Mouse (Mus musculus) lung, adult 18-20 months (tissue): Measurements from ENCODE around the gene Oard1.
A peak's percentile ranks its signal among the peaks of the same experiment; 100 is the strongest.

ENCODE experiments used
- DNase-seq, 2 experiments: peaks; one replicate each; pipeline ENCODE4 v3.0.0; 2022; ENCODE audit warnings: mixed read lengths in 2 of 2

The Oard1 gene

GRCm38 (mm10) chr17:48408526-48409291 is 1.1 kb upstream of the Oard1 start:
- peak; percentile 82 to 84 for DNase-seq

- no peak for DNase-seq
These were observed 528 bp downstream of the Oard1 start for GRCm38 (mm10) chr17:48410299-48410785.

- DNase-seq, result no peak
These were observed 1.4 kb downstream of the Oard1 start for GRCm38 (mm10) chr17:48411241-48411640.

GRCm38 (mm10) chr17:48416011-48416410 is 6.2 kb downstream of the Oard1 start:
- no peak for DNase-seq

GRCm38 (mm10) chr17:48416425-48417195 is 6.8 kb downstream of the Oard1 start:
- peak; percentile 33 to 45 for DNase-seq

DNA sequence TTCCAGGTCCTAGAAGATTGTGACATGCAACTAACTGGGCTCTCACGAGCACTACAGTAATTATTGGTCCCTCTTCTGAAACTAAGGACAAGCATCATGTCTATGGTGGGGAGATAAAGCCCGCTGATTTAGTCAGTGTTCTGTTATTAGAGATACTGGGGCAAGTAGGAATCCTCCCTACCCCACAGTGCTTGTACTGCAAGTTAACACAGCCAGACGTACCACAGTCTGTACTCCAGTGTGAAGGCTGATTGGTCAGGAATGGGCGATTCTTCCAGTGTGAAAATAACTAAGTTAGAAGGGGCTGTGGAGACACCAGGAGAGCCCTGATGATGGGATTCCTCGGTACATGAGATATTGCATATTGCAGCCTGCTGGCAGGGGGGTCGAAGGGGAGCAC is 7.7 kb downstream of the Oard1 start:
- DNase-seq, result no peak

GRCm38 (mm10) chr17:48418174-48418573 is 8.4 kb downstream of the Oard1 start:
- no peak for DNase-seq

DNA sequence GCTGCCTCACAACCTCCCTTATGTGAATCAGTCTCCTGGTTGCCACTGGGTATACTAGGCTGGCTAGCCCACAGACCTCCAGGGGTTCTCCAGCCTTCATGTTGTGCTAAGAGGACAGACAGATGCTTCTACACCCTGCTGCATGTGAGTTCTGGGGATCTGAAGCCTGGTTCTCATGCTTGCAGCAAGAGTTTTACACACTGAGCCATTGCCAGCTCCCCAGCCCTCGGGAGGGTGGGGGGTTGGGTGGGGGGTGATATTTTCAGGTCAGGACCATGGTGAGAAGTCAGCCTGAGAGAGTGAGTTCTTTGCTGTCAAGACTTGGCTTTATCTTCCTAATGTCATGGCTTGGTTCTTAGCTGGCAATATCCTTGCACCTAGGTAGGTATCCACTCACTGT is 9.0 kb downstream of the Oard1 start:
- DNase-seq, result no peak

- no peak for DNase-seq
These were observed 9.8 kb downstream of the Oard1 start for GRCm38 (mm10) chr17:48419571-48419970.

DNA sequence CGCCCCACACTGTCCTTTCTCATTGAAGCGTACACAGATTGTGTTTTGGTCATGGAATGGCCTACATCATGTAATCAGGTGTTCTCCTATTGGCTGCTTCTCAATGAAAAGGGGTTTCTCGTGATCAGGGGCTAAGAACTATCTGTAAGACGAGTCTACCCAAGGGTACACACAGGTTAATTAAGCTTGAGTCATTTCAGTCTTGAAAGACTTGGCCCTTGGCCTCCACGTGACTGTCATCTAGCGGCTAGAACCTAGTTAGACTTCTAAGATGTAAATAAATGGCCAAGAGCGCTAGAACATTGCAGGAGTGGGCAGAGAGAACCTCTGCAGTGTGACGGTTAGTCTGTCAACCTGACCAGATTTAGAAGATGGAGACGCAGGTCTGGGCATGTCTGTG is 14.4 kb downstream of the Oard1 start:
- DNase-seq, result no peak

DNA sequence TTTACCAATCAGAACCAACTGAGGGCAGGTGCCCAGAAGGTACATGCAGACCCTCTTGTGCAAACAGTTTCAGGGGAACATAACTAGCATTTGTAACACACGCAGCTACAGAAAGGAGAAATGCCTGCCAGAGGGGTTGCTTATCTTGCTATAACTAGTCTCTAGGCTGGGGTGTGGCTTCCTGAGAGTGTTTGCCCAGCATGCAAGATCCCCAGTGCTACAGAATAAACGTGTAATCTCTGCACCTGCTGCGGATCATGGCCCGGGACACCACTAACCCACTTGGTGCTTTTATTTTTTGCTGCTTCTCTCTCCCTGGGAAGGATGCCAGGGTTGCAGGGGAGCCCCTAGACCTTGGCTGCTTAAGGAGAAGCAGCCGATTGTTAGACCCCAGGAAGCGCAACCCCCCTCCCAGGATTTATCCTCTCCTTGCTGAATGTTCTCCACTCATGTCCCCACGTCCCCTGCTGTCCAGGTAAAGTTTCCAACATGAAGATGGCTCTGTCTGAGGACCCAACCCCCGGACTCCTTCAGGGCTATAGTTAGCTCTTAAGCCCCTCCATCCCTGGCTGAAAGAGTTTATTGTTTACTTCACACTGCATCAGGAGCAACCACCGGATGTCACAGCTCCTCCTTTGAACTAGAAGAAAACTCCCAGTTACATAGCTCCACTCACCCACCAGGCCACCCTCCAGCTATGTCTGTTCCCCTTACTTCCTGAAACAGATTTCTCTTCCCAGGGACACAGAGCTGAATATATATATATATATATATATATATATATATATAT is 16.2 kb downstream of the Oard1 start:
- peak; percentile 13 to 31 for DNase-seq

- no peak for DNase-seq
These were observed 17.4 kb downstream of the Oard1 start for GRCm38 (mm10) chr17:48426991-48427750.

DNA sequence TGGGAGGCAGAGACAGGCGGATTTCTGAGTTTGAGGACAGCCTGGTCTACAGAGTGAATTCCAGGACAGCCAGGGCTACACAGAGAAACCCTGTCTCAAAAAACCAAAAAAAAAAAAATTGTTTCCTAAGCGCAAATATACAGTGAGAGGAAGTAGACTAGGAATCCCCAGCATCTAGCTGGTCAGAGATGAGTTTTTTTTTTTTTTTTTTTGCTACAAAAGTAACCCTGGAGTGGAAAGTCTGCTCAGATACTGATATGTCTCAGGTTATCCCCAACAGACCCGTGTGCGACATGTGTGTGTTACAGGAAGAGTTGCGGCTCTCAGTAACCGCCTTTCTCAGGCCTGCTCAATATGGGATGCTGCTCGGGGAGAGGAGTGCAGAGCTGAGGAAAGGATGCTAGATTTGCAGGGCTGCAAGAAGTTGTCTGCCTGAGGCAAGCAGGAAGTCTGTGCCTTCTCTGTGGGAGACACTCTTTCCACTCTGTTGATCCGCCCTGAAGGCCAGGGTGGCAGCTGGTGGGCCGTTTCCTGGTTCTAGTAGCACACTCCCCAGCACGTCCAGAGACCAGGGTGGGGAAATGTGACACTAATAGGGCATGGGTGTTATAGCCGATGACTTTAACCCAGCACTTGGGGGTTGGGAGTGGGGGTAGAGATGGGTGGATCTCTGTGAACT is 18.2 kb downstream of the Oard1 start:
- no peak for DNase-seq

- DNase-seq, result no peak
These were observed 20.6 kb downstream of the Oard1 start for GRCm38 (mm10) chr17:48430394-48430793.

- no peak for DNase-seq
These were observed 21.2 kb downstream of the Oard1 start for GRCm38 (mm10) chr17:48431054-48431453.

- no peak for DNase-seq
These were observed 22.6 kb downstream of the Oard1 start, which contains the start of gene Apobec2 for GRCm38 (mm10) chr17:48432158-48432980. Gene Apobec2, minus strand, starts transcription at chr17:48432930.

DNA sequence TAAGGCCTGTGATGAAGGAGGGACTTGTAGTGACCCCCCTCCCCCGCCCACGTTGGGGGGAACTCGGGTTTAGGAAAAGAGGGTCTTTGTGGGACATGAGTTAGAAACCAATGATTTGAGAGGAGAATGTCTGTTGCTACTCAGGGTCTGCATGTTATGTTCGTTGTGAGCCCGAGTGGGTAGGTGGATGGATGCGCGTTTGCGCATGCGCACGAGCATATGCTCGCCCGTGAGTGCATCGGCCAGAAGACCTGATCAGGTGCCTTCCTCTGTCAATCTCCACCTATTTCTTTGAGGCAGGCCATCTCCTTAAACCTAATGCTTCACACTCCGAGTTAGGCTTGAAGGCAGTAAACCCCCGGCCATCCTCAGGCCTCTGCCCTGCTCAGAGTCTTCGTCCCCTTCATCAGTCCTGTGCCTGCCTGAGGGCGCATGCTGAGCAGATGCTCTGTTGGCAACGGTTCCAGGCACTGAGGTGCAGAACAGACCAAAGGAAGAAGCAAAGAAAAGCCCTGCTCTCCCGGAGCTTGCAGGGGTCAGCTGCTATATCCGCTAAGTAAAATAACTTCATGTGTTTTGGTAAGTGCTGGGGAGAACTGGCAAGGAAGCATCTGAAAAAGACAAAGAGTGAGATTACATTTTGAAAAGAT is 23.3 kb downstream of the Oard1 start:
- DNase-seq, result no peak

DNA sequence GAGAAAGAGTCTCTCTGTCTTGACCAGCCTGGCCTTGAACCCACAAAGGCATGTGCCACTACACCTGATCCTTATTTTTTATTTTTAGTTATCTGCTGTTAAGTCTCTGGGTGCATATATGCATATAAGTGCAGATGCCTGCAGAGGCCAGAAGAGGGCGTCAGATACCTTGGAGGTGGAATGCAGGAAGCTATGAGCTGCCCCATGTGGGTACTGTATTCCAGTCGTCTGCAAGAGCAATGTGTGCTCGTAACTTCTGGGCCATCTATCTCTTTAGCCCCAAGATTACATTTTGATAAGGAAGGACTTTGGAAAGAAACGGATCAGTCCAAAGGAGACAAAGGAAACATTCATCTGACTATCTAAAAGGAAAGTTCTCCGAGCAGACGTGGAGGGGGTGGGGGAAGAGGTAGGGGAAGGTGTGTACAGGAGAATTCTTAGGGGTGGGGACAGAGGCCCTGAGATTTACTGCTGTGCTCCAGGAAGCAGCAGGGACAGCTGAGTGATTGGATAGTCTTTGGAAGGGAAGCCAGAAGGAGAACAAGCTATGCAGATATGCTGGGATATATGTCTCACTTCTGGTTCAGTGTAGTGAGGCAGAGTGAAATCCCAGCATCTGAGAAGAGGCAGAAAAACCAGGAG is 24.0 kb downstream of the Oard1 start:
- DNase-seq, result no peak

DNA sequence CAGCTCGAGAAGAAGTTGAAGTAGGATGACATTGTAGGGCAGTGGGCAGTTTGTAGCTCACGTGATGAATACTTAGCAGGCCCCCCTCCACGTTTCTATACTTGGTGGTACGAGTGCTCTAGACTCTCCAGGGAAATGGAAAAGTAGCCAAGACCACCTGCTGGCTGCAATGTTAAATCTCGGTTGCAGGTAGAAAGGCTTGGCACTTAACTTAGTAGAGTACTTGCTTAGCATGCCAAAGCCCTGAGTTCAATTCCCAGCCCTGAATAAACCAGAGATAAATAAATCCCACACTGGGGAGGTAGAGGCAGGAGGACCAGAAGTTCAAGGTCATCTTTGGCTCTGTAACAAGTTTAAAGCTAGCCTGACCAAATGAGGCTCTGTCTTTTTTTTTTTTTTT is 24.7 kb downstream of the Oard1 start:
- DNase-seq, result no peak

DNA sequence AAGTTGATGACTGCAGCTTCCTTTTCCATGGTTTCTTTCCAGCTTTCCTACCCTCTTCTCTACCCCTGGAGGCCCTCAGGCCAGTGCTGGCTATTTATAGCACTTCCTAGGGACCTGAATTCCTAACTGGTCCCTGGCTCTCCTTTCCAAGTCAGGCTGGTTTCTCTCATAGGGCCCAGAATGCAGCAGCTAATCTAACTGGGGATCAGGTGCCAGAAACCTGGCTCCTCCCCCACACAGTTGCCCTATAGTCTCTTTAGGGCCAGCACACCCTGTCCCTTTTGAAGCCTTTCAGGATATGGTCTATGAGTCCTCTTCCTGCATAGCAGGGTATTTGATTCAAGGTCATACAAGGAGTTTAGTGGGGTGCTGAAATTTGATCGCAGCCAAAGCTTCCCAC is 26.7 kb downstream of the Oard1 start:
- DNase-seq, result no peak
